Mouse (Mus musculus) neural tube, embryonic 14.5 days (tissue): ENCODE measurements around the gene Ten1. TPM values are rescaled to one million over a fixed set of nuclear protein-coding genes. Genes with fewer than 3 reads are reported as not detected.

Experiments
- ATAC-seq: fragments of 200-750 bp; cut with Nextera tagmentation; 2 replicates; pipeline ENCODE4 v1.8.0; 2017; ENCODE audit warnings: low read depth, mild to moderate bottlenecking, moderate TSS enrichment, moderate library complexity
- H3K27ac ChIP-seq: fragments of 300-500 bp; sonication (generic); 2 replicates; pipeline ENCODE4 v1.5.1; 2014; ENCODE audit warnings: low read depth, mild to moderate bottlenecking, control low read depth, low read length, moderate library complexity, mixed read lengths
- H3K27me3 ChIP-seq: fragments of 300-500 bp; sonication (generic); 2 replicates; pipeline ENCODE4 v1.6.1; 2014; ENCODE audit warnings: low read length; ENCODE audit not compliant: control insufficient read depth, insufficient read depth
- H3K36me3 ChIP-seq: fragments of 300-500 bp; sonication (generic); 2 replicates; pipeline ENCODE4 v1.6.1; 2014; ENCODE audit warnings: low read length, mixed read lengths; ENCODE audit not compliant: control insufficient read depth, insufficient read depth
- H3K4me1 ChIP-seq: fragments of 300-500 bp; sonication (generic); 2 replicates; pipeline ENCODE4 v1.6.1; 2014; ENCODE audit warnings: low read length; ENCODE audit not compliant: control insufficient read depth, insufficient read depth
- H3K4me2 ChIP-seq: fragments of 300-500 bp; sonication (generic); 2 replicates; pipeline ENCODE4 v1.6.1; 2014; ENCODE audit warnings: mild to moderate bottlenecking, low read depth, low read length, control low read depth
- H3K4me3 ChIP-seq: fragments of 300-500 bp; sonication (generic); 2 replicates; pipeline ENCODE4 v1.5.1; 2014; ENCODE audit warnings: low read depth, low read length, control low read depth, mixed read lengths
- H3K9ac ChIP-seq: fragments of 300-500 bp; sonication (generic); replicated peaks from 2 replicates; pipeline ENCODE4 v1.6.1; 2014; ENCODE audit warnings: low read depth, mild to moderate bottlenecking, control low read depth, low read length, mixed read lengths
- H3K9me3 ChIP-seq: fragments of 300-500 bp; sonication (generic); 2 replicates; pipeline ENCODE4 v1.6.1; 2016; ENCODE audit warnings: low read length; ENCODE audit not compliant: control insufficient read depth
- WGBS: fragments of 180-500 bp; shearing (Covaris S2); extraction: QIAGEN DNeasy Blood & Tissue Kit; methylation state at CpG from one replicate; pipeline ENCODE4 v1.1.7; 2014; 5-methylcytosine and 5-hydroxymethylcytosine counted together
- polyA plus RNA-seq: library from polyadenylated mRNA; unstranded; fragments of >200 nt; fragmentation: Nextera tagmentation; extraction: Ambion mirVana; gene quantifications from 2 replicates; pipeline ENCODE4 v1.2.1, GENCODE M21; 2014

The Ten1 gene
- polyA plus RNA-seq, 1 experiment from 2014 or later = 96.1 TPM

DNA sequence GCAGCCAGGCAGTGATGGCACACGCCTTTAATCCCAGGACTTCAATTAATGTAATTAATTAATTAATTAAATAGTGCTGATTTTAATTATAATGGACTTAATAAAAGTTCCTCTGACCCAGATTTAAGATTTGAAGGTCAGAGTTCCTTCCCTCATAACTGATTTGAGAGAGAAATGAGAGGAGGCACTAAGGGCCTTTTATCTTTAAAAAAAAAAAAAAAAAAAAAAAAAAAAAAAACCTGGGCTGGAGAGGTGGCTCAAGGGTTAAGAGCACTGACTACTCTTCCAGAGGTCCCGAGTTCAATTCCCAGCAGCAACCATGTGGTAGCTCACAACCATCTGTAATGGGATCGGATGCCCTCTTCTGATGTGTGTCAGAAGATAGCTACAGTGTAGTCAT lies 10.0 kb downstream of the Ten1 start:
- no peak overlapping the region for H3K4me2 ChIP-seq
- no peak for ATAC-seq
- 0 out of 2 replicates have a peak, but pooled peaks cover 9% of the 10 kb centered on the region for H3K36me3 ChIP-seq
- no peaks in the 10 kb centered on the region for H3K4me1 ChIP-seq
- no peak overlapping the region for H3K9ac ChIP-seq
- H3K27me3 ChIP-seq = no peaks in the 10 kb centered on the region
- H3K27ac ChIP-seq = no peak overlapping the region
- H3K9me3 ChIP-seq = no peaks in the 10 kb centered on the region
- 92% methylated on average over 3 of the region's 3 CpGs for WGBS
- H3K4me3 ChIP-seq = no peak overlapping the region

- Histone ChIP-seq H3K4me2 (no peak overlapping the region), H3K9me3 (no peaks in the 10 kb centered on the region), H3K4me3 (no peak overlapping the region), H3K4me1 (no peaks in the 10 kb centered on the region), H3K27me3 (no peaks in the 10 kb centered on the region), H3K27ac (no peak overlapping the region), H3K36me3 (0 out of 2 replicates have a peak, but pooled peaks cover 9% of the 10 kb centered on the region), H3K9ac (no peak overlapping the region)
- no peak for ATAC-seq
- 89% methylated on average over 8 of the region's 8 CpGs for WGBS
These were observed 10.6 kb downstream of the Ten1 start for GRCm38 (mm10) chr11:116209257-116209656.

- ATAC-seq = no peak
- Histone ChIP-seq H3K27me3 (no peaks in the 10 kb centered on the region), H3K4me2 (no peak overlapping the region), H3K9ac (no peak overlapping the region), H3K36me3 (0 out of 2 replicates have a peak, but pooled peaks cover 9% of the 10 kb centered on the region), H3K4me3 (no peak overlapping the region), H3K27ac (no peak overlapping the region), H3K4me1 (no peaks in the 10 kb centered on the region), H3K9me3 (no peaks in the 10 kb centered on the region)
- WGBS = 80% methylated on average over 5 of the region's 5 CpGs
These were observed 12.0 kb downstream of the Ten1 start for GRCm38 (mm10) chr11:116210696-116211095.

- Histone ChIP-seq H3K27me3 (no peaks in the 10 kb centered on the region), H3K9ac (no peak overlapping the region), H3K4me1 (no peaks in the 10 kb centered on the region), H3K4me2 (no peak overlapping the region), H3K4me3 (no peak overlapping the region), H3K9me3 (no peaks in the 10 kb centered on the region), H3K36me3 (no peaks in the 10 kb centered on the region), H3K27ac (no peak overlapping the region)
- 94% methylated on average over 6 of the region's 6 CpGs for WGBS
- ATAC-seq = no peak
These were observed 14.2 kb downstream of the Ten1 start for GRCm38 (mm10) chr11:116212847-116213246.

DNA sequence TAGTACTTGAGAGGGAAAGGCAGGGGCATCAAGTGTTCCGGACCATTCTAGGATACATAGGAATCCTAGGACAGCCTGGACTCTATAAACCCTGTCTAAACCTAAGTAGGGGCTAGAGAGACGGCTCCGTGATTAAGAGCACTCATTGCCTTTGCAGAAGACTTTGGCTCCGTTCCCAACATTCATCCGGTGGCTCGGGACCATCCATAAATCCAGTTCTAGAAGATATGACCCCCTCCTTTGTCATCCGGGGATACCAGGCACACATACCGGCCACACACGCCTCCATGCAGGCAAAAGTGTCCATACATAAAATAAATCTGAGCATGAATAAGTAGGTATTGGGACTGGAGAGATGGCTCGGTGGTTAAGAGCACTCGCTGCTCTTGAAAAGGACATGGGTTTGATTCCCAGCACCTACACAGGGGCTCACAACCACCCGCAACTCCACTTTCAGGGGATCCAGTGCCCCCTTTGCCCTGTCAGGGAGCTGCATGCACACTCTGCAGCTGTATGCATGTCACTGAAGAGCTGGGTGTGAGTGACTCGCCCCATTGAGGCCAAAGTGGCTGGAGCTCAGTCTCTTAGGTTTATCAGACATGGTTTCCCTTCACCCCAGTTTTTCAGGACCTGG lies 15.3 kb downstream of the Ten1 start:
- Histone ChIP-seq H3K36me3 (no peaks in the 10 kb centered on the region), H3K9ac (no peak overlapping the region), H3K4me2 (no peak overlapping the region), H3K27ac (no peak overlapping the region), H3K4me3 (no peak overlapping the region), H3K9me3 (no peaks in the 10 kb centered on the region), H3K27me3 (no peaks in the 10 kb centered on the region), H3K4me1 (no peaks in the 10 kb centered on the region)
- WGBS = 88% methylated on average over 13 of the region's 13 CpGs
- no peak for ATAC-seq

- H3K27ac ChIP-seq = no peak overlapping the region
- H3K4me2 ChIP-seq = no peak overlapping the region
- no peaks in the 10 kb centered on the region for H3K36me3 ChIP-seq
- H3K4me3 ChIP-seq = no peak overlapping the region
- no peaks in the 10 kb centered on the region for H3K27me3 ChIP-seq
- H3K9me3 ChIP-seq = no peaks in the 10 kb centered on the region
- no peak for ATAC-seq
- 80% methylated on average over 7 of the region's 7 CpGs for WGBS
- no peak overlapping the region for H3K9ac ChIP-seq
- H3K4me1 ChIP-seq = no peaks in the 10 kb centered on the region
These were observed 16.5 kb downstream of the Ten1 start for GRCm38 (mm10) chr11:116215181-116215580.

DNA sequence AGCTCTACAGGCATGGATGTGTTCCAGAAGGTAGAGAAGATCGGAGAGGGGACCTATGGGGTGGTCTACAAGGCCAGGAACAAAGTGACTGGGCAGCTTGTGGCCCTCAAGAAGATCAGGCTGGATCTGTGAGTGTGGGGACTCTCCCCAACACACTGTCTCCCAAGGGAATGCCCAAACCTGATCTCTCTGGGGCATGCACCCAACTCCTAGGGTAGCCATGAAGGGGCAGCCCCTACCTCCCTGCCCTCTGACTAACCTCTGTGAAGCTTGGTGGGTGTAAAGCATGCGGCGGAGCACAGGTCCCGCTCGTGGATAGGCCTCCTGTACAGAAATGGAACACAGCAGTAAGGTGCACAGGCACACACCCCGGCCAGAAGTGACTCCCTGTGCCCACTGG lies 17.3 kb downstream of the Ten1 start:
- Histone ChIP-seq H3K4me3 (no peak overlapping the region), H3K9me3 (no peaks in the 10 kb centered on the region), H3K27ac (no peak overlapping the region), H3K4me2 (no peak overlapping the region), H3K9ac (no peak overlapping the region), H3K36me3 (no peaks in the 10 kb centered on the region), H3K27me3 (peaks cover 5% of the 10 kb centered on the region), H3K4me1 (no peaks in the 10 kb centered on the region)
- ATAC-seq = no peak
- WGBS = 86% methylated on average over 6 of the region's 6 CpGs

DNA sequence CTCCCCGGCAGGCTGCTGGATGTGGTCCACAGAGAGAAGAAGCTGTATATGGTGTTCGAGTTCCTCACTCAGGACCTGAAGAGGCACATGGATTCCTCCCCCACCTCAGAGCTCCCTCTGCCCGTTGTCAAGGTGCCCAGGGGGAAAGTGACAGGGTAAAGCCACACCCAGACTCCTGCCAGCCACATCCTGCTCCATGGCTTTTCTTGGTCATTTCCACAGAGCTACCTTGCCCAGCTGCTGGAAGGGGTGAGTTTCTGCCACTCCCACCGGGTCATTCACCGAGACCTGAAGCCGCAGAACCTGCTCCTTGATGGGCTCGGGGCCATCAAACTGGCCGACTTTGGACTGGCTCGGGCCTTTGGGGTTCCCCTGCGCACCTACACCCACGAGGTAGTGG lies 17.9 kb downstream of the Ten1 start:
- no peaks in the 10 kb centered on the region for H3K36me3 ChIP-seq
- no peak overlapping the region for H3K4me3 ChIP-seq
- H3K9me3 ChIP-seq = no peaks in the 10 kb centered on the region
- H3K4me2 ChIP-seq = no peak overlapping the region
- no peak for ATAC-seq
- no peak overlapping the region for H3K27ac ChIP-seq
- WGBS = 87% methylated on average over 11 of the region's 11 CpGs
- peaks cover 11% of the 10 kb centered on the region for H3K27me3 ChIP-seq
- H3K4me1 ChIP-seq = no peaks in the 10 kb centered on the region
- H3K9ac ChIP-seq = no peak overlapping the region

- H3K9ac ChIP-seq = no peak overlapping the region
- H3K27ac ChIP-seq = peak overlapping the region; percentile 52
- no peaks in the 10 kb centered on the region for H3K9me3 ChIP-seq
- H3K4me3 ChIP-seq = no peak overlapping the region
- peaks cover 20% of the 10 kb centered on the region for H3K27me3 ChIP-seq
- 90% methylated on average over 2 of the region's 2 CpGs for WGBS
- peaks cover 7% of the 10 kb centered on the region; the same call in 1 of the 2 replicates for H3K4me1 ChIP-seq
- ATAC-seq = no peak
- no peaks in the 10 kb centered on the region for H3K36me3 ChIP-seq
- H3K4me2 ChIP-seq = no peak overlapping the region
These were observed 19.6 kb downstream of the Ten1 start for GRCm38 (mm10) chr11:116218263-116218662.
